Mouse (Mus musculus): ENCODE data around the gene Cd2bp2. TPM values are rescaled to one million over a fixed set of nuclear protein-coding genes. Genes with fewer than 3 reads are reported as not detected.
A peak's percentile ranks its signal among the peaks of the same experiment; 100 is the strongest.

Gene Cd2bp2
- polyA plus RNA-seq, 1 experiment from 2014 or later, result 96.5 TPM

DNA sequence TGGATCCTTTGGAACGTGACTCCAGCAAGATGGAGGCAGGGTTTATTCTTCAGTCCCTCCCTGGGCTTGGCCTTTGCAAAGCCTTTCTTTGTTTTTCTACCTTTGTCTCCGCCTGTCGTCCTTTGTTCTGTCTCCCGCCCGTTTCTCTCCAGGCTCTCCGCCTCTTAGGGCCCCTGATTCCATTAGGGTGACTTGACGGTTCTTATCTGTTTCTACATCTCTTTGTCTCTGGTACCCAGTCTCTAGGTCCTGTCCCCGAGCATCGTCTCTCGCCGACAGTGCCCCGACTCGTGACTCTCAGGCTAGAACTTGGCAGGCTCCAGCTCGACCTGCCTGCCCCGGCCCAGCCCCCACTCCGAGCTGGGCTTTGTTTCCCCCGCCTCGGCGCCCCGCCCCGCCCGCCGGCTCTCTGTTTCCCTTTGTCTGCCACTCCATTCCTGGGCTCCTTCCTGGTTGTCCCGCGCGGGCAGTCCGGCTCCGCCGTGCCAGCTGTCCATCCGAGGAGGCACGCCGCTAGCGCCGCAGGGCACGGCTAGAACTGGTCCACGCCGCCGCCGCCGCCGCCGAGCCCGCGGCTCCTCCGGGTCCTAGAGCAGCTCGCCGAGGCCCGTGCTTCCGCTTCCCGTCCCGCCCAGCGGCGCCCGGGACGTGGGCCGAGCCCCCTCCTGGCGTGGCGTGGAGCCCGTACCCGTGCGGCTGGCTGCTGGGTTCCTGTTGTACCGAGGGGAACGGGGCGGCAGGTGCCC lies 36.9 kb upstream of the Cd2bp2 start, which contains the start of the genes Zfp553 and Sept1:
TSS of gene Zfp553 (plus strand) at position 440 of the 746 bp plus-strand sequence.
TSS of gene Sept1 (minus strand) at position 509 of the 746 bp plus-strand sequence.
- Histone ChIP-seq H3K4me3 (ENCODE audit: low read depth, low read length) (peak within 1 kb of the TSS; percentile 94), H3K4me1 (replicated peaks; ENCODE audit: control insufficient read depth, insufficient read depth, low read length) (peaks cover 10% of the 10 kb centered on the region; the same call in 1 of the 2 replicates), H3K36me3 (ENCODE audit: control insufficient read depth, insufficient read depth, low read length) (peaks cover 28% of the 10 kb centered on the region), H3K27me3 (ENCODE audit: control insufficient read depth, insufficient read depth, low read length) (no peaks in the 10 kb centered on the region), H3K4me2 (ENCODE audit: low read depth, low read length, severe bottlenecking) (peak within 1 kb of the TSS; percentile 61), H3K27ac (ENCODE audit: low read depth, low read length) (peak within 1 kb of the TSS; percentile 99), H3K9me3 (ENCODE audit: control insufficient read depth, low read length) (no peaks in the 10 kb centered on the region; the same call in 1 of the 2 replicates), H3K9ac (ENCODE audit: low read length) (peak within 1 kb of the TSS; percentile 99)
- ATAC-seq (replicated peaks; ENCODE audit: low FRiP score) (peak; percentile 89), DNase-seq (ENCODE audit: low spot score) (peak; percentile 97)
- WGBS, result under 1% methylated on average over 63 of the region's 64 CpGs

DNA sequence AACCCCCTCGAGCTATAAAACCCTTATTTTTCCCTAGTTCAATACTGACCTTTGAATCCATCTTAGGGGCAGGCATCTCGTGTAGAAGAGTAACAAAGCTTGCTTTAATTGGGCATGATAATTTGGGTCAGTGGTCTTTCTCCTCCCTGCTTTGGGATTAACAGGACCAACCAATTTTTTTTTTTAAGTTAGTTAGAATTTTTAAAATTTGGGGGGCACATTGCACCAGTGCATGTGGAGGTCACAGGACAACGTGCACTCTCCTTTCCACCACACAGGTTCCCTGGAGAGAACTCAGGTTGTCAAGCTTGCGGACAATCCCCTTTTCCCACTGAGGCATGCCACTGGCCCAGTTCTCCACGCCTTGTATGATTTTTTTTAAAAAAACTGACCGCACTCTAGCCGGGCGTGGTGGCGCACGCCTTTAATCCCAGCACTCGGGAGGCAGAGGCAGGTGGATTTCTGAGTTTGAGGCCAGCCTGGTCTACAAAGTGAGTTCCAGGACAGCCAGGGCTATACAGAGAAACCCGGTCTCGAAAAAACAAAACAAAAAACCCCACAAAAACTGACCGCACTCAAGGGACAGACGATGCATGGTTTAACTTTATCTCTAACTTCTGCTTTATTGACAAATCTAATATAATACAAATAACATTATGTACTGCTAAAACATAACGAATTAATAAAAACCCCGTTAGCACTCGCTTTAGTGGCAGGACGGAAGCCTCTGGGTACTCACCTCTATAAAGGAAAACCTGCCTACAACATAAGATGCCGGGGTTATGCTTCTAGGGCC lies 36.2 kb upstream of the Cd2bp2 start:
- peak overlapping the region; percentile 94 for H3K4me3 ChIP-seq (ENCODE audit: low read depth, low read length)
- H3K4me2 ChIP-seq (ENCODE audit: low read depth, low read length, severe bottlenecking), result peak overlapping the region; percentile 61
- H3K36me3 ChIP-seq (ENCODE audit: control insufficient read depth, insufficient read depth, low read length), result peaks cover 22% of the 10 kb centered on the region
- no peaks in the 10 kb centered on the region for H3K27me3 ChIP-seq (ENCODE audit: control insufficient read depth, insufficient read depth, low read length)
- WGBS, result 7% methylated on average over 20 of the region's 20 CpGs
- H3K27ac ChIP-seq (ENCODE audit: low read depth, low read length), result peak overlapping the region; percentile 99
- H3K4me1 ChIP-seq (replicated peaks; ENCODE audit: control insufficient read depth, insufficient read depth, low read length), result peaks cover 10% of the 10 kb centered on the region; the same call in 1 of the 2 replicates
- DNase-seq (ENCODE audit: low spot score) (no peak), ATAC-seq (replicated peaks; ENCODE audit: low FRiP score) (no peak)
- peak overlapping the region; percentile 99 for H3K9ac ChIP-seq (ENCODE audit: low read length)
- no peaks in the 10 kb centered on the region; the same call in 1 of the 2 replicates for H3K9me3 ChIP-seq (ENCODE audit: control insufficient read depth, low read length)

DNA sequence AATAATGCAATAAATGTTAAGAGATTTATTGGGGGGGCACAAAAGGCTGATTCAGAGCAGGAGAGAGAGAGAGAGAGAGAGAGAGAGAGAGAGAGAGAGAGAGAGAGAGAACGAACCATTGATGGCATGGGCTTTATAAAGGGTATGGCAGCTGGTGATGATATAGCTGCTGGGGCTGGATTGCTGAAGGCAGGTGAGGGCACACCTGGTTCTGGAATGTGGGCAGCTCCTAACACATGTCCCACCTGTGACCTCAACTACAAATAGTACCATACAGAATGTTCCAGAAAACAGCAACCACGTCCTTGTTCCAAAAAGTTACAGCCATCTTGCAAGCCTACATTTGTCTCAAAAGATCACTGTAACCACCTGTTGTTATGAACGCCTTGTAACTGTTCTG lies 35.5 kb upstream of the Cd2bp2 start:
- H3K4me1 ChIP-seq (replicated peaks; ENCODE audit: control insufficient read depth, insufficient read depth, low read length), result peaks cover 10% of the 10 kb centered on the region; the same call in 1 of the 2 replicates
- peaks cover 16% of the 10 kb centered on the region for H3K36me3 ChIP-seq (ENCODE audit: control insufficient read depth, insufficient read depth, low read length)
- ATAC-seq (replicated peaks; ENCODE audit: low FRiP score) (no peak), DNase-seq (ENCODE audit: low spot score) (no peak)
- WGBS, result 69% methylated on average over 3 of the region's 3 CpGs
- peak overlapping the region; percentile 99; the same call in 1 of the 2 replicates for H3K27ac ChIP-seq (ENCODE audit: low read depth, low read length)
- no peaks in the 10 kb centered on the region for H3K27me3 ChIP-seq (ENCODE audit: control insufficient read depth, insufficient read depth, low read length)
- no peaks in the 10 kb centered on the region; the same call in 1 of the 2 replicates for H3K9me3 ChIP-seq (ENCODE audit: control insufficient read depth, low read length)
- peak overlapping the region; percentile 61 for H3K4me2 ChIP-seq (ENCODE audit: low read depth, low read length, severe bottlenecking)
- H3K9ac ChIP-seq (ENCODE audit: low read length), result peak overlapping the region; percentile 99
- H3K4me3 ChIP-seq (ENCODE audit: low read depth, low read length), result peak overlapping the region; percentile 94

DNA sequence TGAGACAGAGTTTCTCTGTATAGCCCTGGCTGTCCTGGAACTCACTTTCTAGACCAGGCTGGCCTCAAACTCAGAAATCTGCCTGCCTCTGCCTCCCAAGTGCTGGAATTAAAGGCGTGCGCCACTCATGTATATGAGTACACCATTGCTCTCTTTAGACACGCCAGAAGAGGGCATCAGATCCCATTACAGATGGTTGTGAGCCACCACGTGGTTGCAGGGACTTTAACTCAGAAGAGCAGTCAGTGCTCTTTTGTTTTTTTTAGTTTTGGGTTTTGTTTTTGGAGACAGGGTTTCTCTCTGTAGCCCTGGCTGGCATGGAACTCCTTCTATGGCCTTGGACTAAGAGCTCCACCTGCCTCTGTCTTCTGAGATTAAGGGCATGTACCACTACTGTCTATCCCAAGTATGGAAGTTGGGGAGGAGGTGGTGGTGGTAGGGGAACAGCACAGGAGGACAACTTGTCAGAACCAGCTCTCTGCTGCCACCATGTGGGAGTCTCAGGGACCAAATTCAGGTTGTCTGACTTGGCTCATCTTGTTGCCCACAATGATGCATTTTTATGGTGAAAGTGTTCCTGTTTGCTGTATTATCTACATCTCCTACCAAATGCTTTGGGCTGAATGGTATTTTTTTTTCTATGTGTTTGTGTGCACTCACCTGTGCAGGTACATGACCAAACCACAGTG lies 32.9 kb upstream of the Cd2bp2 start:
- H3K9me3 ChIP-seq (ENCODE audit: control insufficient read depth, low read length), result no peaks in the 10 kb centered on the region
- no peak overlapping the region for H3K4me2 ChIP-seq (ENCODE audit: low read depth, low read length, severe bottlenecking)
- H3K4me3 ChIP-seq (ENCODE audit: low read depth, low read length), result no peak overlapping the region
- DNase-seq (ENCODE audit: low spot score) (peak; percentile 84), ATAC-seq (replicated peaks; ENCODE audit: low FRiP score) (no peak)
- H3K27ac ChIP-seq (ENCODE audit: low read depth, low read length), result no peak overlapping the region
- H3K9ac ChIP-seq (ENCODE audit: low read length), result no peak overlapping the region
- peaks cover 2% of the 10 kb centered on the region; the same call in 1 of the 2 replicates for H3K36me3 ChIP-seq (ENCODE audit: control insufficient read depth, insufficient read depth, low read length)
- WGBS, result 65% methylated on average over 4 of the region's 4 CpGs
- H3K27me3 ChIP-seq (ENCODE audit: control insufficient read depth, insufficient read depth, low read length), result no peaks in the 10 kb centered on the region
- peaks cover 5% of the 10 kb centered on the region; the same call in 1 of the 2 replicates for H3K4me1 ChIP-seq (replicated peaks; ENCODE audit: control insufficient read depth, insufficient read depth, low read length)

DNA sequence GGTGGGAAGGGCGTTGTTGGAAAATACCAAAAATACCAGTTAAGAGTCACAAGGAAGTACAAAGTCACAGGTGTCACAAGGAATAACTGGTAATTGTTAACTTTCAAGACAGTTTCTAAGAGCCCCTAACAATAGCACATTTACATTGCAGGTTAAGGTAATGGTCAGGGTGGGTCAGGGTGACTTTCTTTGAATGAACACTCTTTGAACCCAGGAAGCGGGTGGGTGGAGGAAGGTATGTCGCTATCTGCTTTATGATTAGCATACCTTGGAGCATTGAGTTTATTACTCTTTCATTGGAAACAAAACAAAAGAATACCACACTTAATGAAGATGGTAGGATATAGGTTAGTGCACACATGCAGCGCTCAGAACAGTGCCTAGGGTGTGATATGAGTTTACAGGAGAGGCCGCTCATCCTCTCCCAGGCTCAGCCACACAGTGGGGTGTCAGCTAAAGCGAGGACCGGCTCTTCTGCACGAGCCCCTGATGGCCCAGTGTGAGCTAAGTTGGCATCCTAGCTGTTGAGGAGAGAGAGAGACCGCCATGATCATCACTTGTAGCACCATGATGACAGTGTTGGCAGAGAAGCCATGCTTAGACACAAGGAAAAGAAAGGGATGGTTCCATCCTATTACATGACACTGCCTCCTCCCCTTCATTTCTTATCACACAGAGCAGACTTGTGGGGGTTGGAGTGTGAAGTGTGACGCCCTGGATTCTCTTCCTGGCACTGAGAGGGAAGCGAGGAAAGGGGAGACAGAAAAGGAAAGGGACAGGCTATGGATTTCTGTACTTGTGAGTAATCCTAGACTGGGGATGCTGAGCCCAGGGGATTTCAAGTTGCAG lies 29.5 kb upstream of the Cd2bp2 start:
- no peak overlapping the region for H3K9ac ChIP-seq (ENCODE audit: low read length)
- H3K27me3 ChIP-seq (ENCODE audit: control insufficient read depth, insufficient read depth, low read length), result no peaks in the 10 kb centered on the region
- ATAC-seq (replicated peaks; ENCODE audit: low FRiP score), result no peak
- H3K36me3 ChIP-seq (ENCODE audit: control insufficient read depth, insufficient read depth, low read length), result peaks cover 2% of the 10 kb centered on the region; the same call in 1 of the 2 replicates
- no peak overlapping the region for H3K4me2 ChIP-seq (ENCODE audit: low read depth, low read length, severe bottlenecking)
- H3K4me1 ChIP-seq (replicated peaks; ENCODE audit: control insufficient read depth, insufficient read depth, low read length), result no peaks in the 10 kb centered on the region
- 92% methylated on average over 11 of the region's 11 CpGs for WGBS
- no peaks in the 10 kb centered on the region for H3K9me3 ChIP-seq (ENCODE audit: control insufficient read depth, low read length)
- H3K27ac ChIP-seq (ENCODE audit: low read depth, low read length), result no peak overlapping the region
- no peak overlapping the region for H3K4me3 ChIP-seq (ENCODE audit: low read depth, low read length)
- DNase-seq (ENCODE audit: low spot score), result no peak

DNA sequence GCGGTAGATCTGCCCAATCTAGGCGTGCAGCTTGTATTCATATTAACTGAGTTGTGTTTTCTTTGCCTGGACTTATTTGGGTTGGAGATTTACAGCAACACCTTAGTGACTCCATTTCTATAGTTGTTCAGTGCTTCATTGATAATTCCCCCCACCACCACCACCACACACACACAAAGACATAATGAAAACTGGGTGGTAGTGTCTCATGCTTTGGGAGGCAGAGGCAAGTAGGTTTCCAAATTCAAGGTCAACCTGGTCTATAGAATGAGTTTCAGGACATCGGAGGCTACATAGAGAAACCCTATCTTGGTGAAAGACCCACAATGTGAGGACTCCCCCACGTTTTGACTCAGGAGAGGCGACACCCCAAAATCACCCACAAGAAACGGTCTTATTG lies 28.8 kb upstream of the Cd2bp2 start:
- H3K4me2 ChIP-seq (ENCODE audit: low read depth, low read length, severe bottlenecking), result no peak overlapping the region
- no peaks in the 10 kb centered on the region for H3K9me3 ChIP-seq (ENCODE audit: control insufficient read depth, low read length)
- DNase-seq (ENCODE audit: low spot score) (no peak), ATAC-seq (replicated peaks; ENCODE audit: low FRiP score) (no peak)
- H3K9ac ChIP-seq (ENCODE audit: low read length), result no peak overlapping the region
- H3K36me3 ChIP-seq (ENCODE audit: control insufficient read depth, insufficient read depth, low read length), result peaks cover 2% of the 10 kb centered on the region; the same call in 1 of the 2 replicates
- WGBS, result 87% methylated on average over 6 of the region's 6 CpGs
- H3K4me1 ChIP-seq (replicated peaks; ENCODE audit: control insufficient read depth, insufficient read depth, low read length), result no peaks in the 10 kb centered on the region
- H3K4me3 ChIP-seq (ENCODE audit: low read depth, low read length), result no peak overlapping the region
- H3K27ac ChIP-seq (ENCODE audit: low read depth, low read length), result no peak overlapping the region
- H3K27me3 ChIP-seq (ENCODE audit: control insufficient read depth, insufficient read depth, low read length), result no peaks in the 10 kb centered on the region

DNA sequence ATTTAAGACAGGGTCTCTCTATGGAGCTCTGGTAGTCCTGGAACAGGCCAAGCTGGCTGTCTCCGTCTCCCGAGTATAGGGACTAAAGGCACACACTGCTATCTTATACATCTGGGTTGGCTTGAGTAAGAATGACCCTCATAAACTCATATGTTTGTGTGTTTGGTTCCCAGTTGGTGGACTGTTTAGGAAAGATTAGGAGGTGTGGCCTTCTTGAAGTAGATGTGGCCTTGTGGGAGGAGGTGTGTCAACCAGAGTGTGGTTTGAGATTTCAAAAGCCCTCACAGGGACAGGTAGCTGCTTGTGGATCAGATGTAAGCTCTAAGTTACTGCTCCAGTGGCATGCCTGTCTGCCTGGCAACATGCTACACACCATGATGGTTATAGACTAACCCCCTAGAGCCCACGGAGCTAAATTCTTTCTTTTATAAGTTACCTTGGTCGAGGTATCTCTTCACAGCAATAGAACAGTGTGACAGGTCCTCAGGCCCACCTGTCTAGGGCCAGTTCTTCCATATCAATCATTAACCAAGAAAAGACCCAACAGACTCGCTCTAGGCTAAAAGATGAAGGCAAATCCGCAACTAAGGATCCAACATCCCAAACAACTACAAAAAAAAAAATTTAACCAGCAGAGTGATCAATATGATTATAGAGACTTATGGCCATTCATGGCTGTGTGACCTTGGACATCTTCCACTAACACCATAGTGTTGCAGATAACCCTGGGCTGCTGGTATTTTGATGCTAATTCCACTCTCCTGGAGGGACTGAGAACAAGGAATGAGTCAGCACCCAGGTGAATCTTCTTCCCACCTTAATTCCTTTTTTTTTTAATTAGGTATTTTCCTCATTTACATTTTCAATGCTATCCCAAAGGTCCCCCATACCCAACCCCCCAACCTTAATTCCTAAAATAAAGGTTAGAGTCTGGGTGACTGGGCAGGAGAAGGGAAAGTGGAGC lies 27.9 kb upstream of the Cd2bp2 start:
- DNase-seq (ENCODE audit: low spot score) (no peak), ATAC-seq (replicated peaks; ENCODE audit: low FRiP score) (no peak)
- Histone ChIP-seq H3K4me3 (ENCODE audit: low read depth, low read length) (no peak overlapping the region), H3K27me3 (ENCODE audit: control insufficient read depth, insufficient read depth, low read length) (no peaks in the 10 kb centered on the region), H3K4me1 (replicated peaks; ENCODE audit: control insufficient read depth, insufficient read depth, low read length) (no peaks in the 10 kb centered on the region), H3K9ac (ENCODE audit: low read length) (no peak overlapping the region), H3K27ac (ENCODE audit: low read depth, low read length) (no peak overlapping the region), H3K9me3 (ENCODE audit: control insufficient read depth, low read length) (no peaks in the 10 kb centered on the region), H3K4me2 (ENCODE audit: low read depth, low read length, severe bottlenecking) (no peak overlapping the region), H3K36me3 (ENCODE audit: control insufficient read depth, insufficient read depth, low read length) (no peaks in the 10 kb centered on the region; the same call in 1 of the 2 replicates)
- WGBS, result 87% methylated on average over 6 of the region's 6 CpGs

All from forebrain, embryonic 11.5 days (tissue).